Mouse (Mus musculus) forebrain, embryonic 13.5 days (tissue): Measurements from ENCODE around the gene Gm17490. TPM values are rescaled to one million over a fixed set of nuclear protein-coding genes. Genes with fewer than 3 reads are reported as not detected.

ENCODE experiments used
- ATAC-seq: fragments of 200-750 bp; cut with Nextera tagmentation; 2 replicates; pipeline ENCODE4 v1.8.0; 2017
- H3K27ac ChIP-seq: fragments of 300-500 bp; sonication (generic); 2 replicates; pipeline ENCODE4 v1.5.1; 2015; ENCODE audit warnings: inconsistent platforms, mild to moderate bottlenecking, moderate library complexity
- H3K27me3 ChIP-seq: fragments of 300-500 bp; sonication (generic); 2 replicates; pipeline ENCODE4 v1.6.1; 2015; ENCODE audit warnings: mild to moderate bottlenecking, inconsistent platforms
- H3K36me3 ChIP-seq: fragments of 300-500 bp; sonication (generic); 2 replicates; pipeline ENCODE4 v1.6.1; 2015; ENCODE audit warnings: mild to moderate bottlenecking, inconsistent platforms; ENCODE audit not compliant: poor library complexity, severe bottlenecking
- H3K4me1 ChIP-seq: fragments of 300-500 bp; sonication (generic); 2 replicates; pipeline ENCODE4 v1.6.1; 2015; ENCODE audit warnings: inconsistent platforms
- H3K4me2 ChIP-seq: fragments of 300-500 bp; sonication (generic); 2 replicates; pipeline ENCODE4 v1.6.1; 2015; ENCODE audit warnings: inconsistent platforms, mild to moderate bottlenecking, moderate library complexity
- H3K4me3 ChIP-seq: fragments of 300-500 bp; sonication (generic); 2 replicates; pipeline ENCODE4 v1.5.1; 2015; ENCODE audit warnings: mild to moderate bottlenecking, inconsistent platforms
- H3K9ac ChIP-seq: fragments of 300-500 bp; sonication (generic); 2 replicates; pipeline ENCODE4 v1.6.1; 2015; ENCODE audit warnings: mild to moderate bottlenecking, inconsistent platforms
- H3K9me3 ChIP-seq: fragments of 300-500 bp; sonication (generic); replicated peaks from 2 replicates; pipeline ENCODE4 v1.6.1; 2016; ENCODE audit warnings: inconsistent platforms
- WGBS: fragments of 180-500 bp; shearing (Covaris S2); methylation state at CpG from one replicate; pipeline ENCODE4 v1.1.7; 2015; 5-methylcytosine and 5-hydroxymethylcytosine counted together
- polyA plus RNA-seq: library from polyadenylated mRNA; unstranded; fragments of >200 nt; fragmentation: Nextera tagmentation; extraction: Ambion mirVana; gene quantifications from 2 replicates; pipeline ENCODE4 v1.2.1, GENCODE M21; 2015

Gene Gm17490
- polyA plus RNA-seq, 1 experiment from 2014 or later, result not detected

- Histone ChIP-seq H3K27ac (no peak overlapping the region), H3K27me3 (no peaks in the 10 kb centered on the region), H3K4me2 (no peak overlapping the region), H3K9ac (no peak overlapping the region), H3K4me3 (no peak overlapping the region), H3K36me3 (peaks cover 17% of the 10 kb centered on the region), H3K9me3 (no peaks in the 10 kb centered on the region), H3K4me1 (no peaks in the 10 kb centered on the region)
- WGBS, result 92% methylated on average over 6 of the region's 6 CpGs
- no peak for ATAC-seq
These were observed 47.9 kb downstream of the Gm17490 start for GRCm38 (mm10) chr2:11578187-11578586.

Other genes with a start within 250 kb of the Gm17490 start
- 21.5 and 21.7 TPM in 2 replicates for gene Pfkfb3, start 72.2 kb downstream of the Gm17490 start, polyA plus RNA-seq
- gene Rbm17, start 22.1 kb downstream of the Gm17490 start, polyA plus RNA-seq, result 160 and 167 TPM in 2 replicates
- gene Il2ra, start 16.5 kb upstream of the Gm17490 start, polyA plus RNA-seq, result not detected in 2 replicates
- gene Il15ra, start 79.0 kb upstream of the Gm17490 start, polyA plus RNA-seq, result 0.49 and 0.52 TPM in 2 replicates
- gene Fbh1, start 151.3 kb upstream of the Gm17490 start, polyA plus RNA-seq, result 111 and 120 TPM in 2 replicates
- gene Ankrd16, start 151.6 kb upstream of the Gm17490 start, polyA plus RNA-seq, result 44.8 and 51.8 TPM in 2 replicates